Mouse (Mus musculus): Measurements from ENCODE around the gene Ngdn.

GRCm38 (mm10) chr14:54988882-54989281 lies 26.4 kb upstream of the Ngdn start:
- TF ChIP-seq MAX (IDR thresholded peaks at IDR 0.05; ENCODE audit: low read length): no peak
- TF ChIP-seq CHD1 (IDR thresholded peaks at IDR 0.05; ENCODE audit: low read depth, low read length): no peak

Measured in CH12.LX (cell line).